Mouse (Mus musculus): Measurements from ENCODE around the gene Ppp1r11. TPM values are rescaled to one million over a fixed set of nuclear protein-coding genes. Genes with fewer than 3 reads are reported as not detected.
"Not testable (repeated sequence)": the region's sequence is repeated elsewhere in the genome, so short reads cannot be mapped to it uniquely, and the experiment has no call there.

Gene Ppp1r11
- polyA plus RNA-seq, 1 experiment: 891 TPM

- TF ChIP-seq POLR2A (IDR thresholded peaks at IDR 0.05; ENCODE audit: control insufficient read depth, low read depth, low read length) (no peak), CTCF (IDR thresholded peaks at IDR 0.05; ENCODE audit: control insufficient read depth, insufficient read depth, insufficient replicate concordance, low read depth, low read length) (no peak)
- Histone ChIP-seq H3K4me1 (ENCODE audit: control insufficient read depth, insufficient read depth, low read length) (peaks cover 3% of the 10 kb centered on the region; the same call in 1 of the 2 replicates), H3K27ac (ENCODE audit: control insufficient read depth, insufficient read depth, low read depth, low read length) (no peak overlapping the region), H3K36me3 (ENCODE audit: control insufficient read depth, insufficient read depth, low read length) (no peaks in the 10 kb centered on the region), H3K27me3 (ENCODE audit: control insufficient read depth, insufficient read depth, low read length) (no peaks in the 10 kb centered on the region), H3K4me3 (ENCODE audit: control insufficient read depth, low read depth, low read length) (no peak overlapping the region)
Observed at GRCm38 (mm10) chr17:36993770-36994325, 42.3 kb upstream of the Ppp1r11 start.

- H3K27me3 ChIP-seq (ENCODE audit: control insufficient read depth, insufficient read depth, low read length): no peaks in the 10 kb centered on the region
- H3K27ac ChIP-seq (ENCODE audit: control insufficient read depth, insufficient read depth, low read depth, low read length): no peak overlapping the region
- peaks cover 3% of the 10 kb centered on the region; the same call in 1 of the 2 replicates for H3K4me1 ChIP-seq (ENCODE audit: control insufficient read depth, insufficient read depth, low read length)
- no peaks in the 10 kb centered on the region for H3K36me3 ChIP-seq (ENCODE audit: control insufficient read depth, insufficient read depth, low read length)
- no peak overlapping the region for H3K4me3 ChIP-seq (ENCODE audit: control insufficient read depth, low read depth, low read length)
- TF ChIP-seq POLR2A (IDR thresholded peaks at IDR 0.05; ENCODE audit: control insufficient read depth, low read depth, low read length) (no peak), CTCF (IDR thresholded peaks at IDR 0.05; ENCODE audit: control insufficient read depth, insufficient read depth, insufficient replicate concordance, low read depth, low read length) (no peak)
Observed at GRCm38 (mm10) chr17:36992336-36993104, 41.0 kb upstream of the Ppp1r11 start.

- not testable (repeated sequence) for H3K36me3 ChIP-seq (ENCODE audit: control insufficient read depth, insufficient read depth, low read length); H3K4me3 ChIP-seq (ENCODE audit: control insufficient read depth, low read depth, low read length); H3K27me3 ChIP-seq (ENCODE audit: control insufficient read depth, insufficient read depth, low read length); H3K4me1 ChIP-seq (ENCODE audit: control insufficient read depth, insufficient read depth, low read length); H3K27ac ChIP-seq (ENCODE audit: control insufficient read depth, insufficient read depth, low read depth, low read length)
Observed at GRCm38 (mm10) chr17:36990630-36991029, 39.1 kb upstream of the Ppp1r11 start.

GRCm38 (mm10) chr17:36989437-36989836 is 37.9 kb upstream of the Ppp1r11 start, which contains the start of gene H2-M5:
Gene H2-M5 (minus strand): TSS chr17:36989537.
- Histone ChIP-seq H3K4me3 (ENCODE audit: control insufficient read depth, low read depth, low read length) (no peak within 1 kb of the TSS; the same call in 1 of the 2 replicates), H3K36me3 (ENCODE audit: control insufficient read depth, insufficient read depth, low read length) (no peaks in the 10 kb centered on the region), H3K4me1 (ENCODE audit: control insufficient read depth, insufficient read depth, low read length) (peaks cover 3% of the 10 kb centered on the region; the same call in 1 of the 2 replicates), H3K27ac (ENCODE audit: control insufficient read depth, insufficient read depth, low read depth, low read length) (no peak within 1 kb of the TSS), H3K27me3 (ENCODE audit: control insufficient read depth, insufficient read depth, low read length) (no peaks in the 10 kb centered on the region)
- TF ChIP-seq POLR2A (IDR thresholded peaks at IDR 0.05; ENCODE audit: control insufficient read depth, low read depth, low read length) (no peak), CTCF (IDR thresholded peaks at IDR 0.05; ENCODE audit: control insufficient read depth, insufficient read depth, insufficient replicate concordance, low read depth, low read length) (no peak)

- no peak overlapping the region; the same call in 1 of the 2 replicates for H3K4me3 ChIP-seq (ENCODE audit: control insufficient read depth, low read depth, low read length)
- no peaks in the 10 kb centered on the region for H3K36me3 ChIP-seq (ENCODE audit: control insufficient read depth, insufficient read depth, low read length)
- TF ChIP-seq POLR2A (IDR thresholded peaks at IDR 0.05; ENCODE audit: control insufficient read depth, low read depth, low read length) (no peak), CTCF (IDR thresholded peaks at IDR 0.05; ENCODE audit: control insufficient read depth, insufficient read depth, insufficient replicate concordance, low read depth, low read length) (no peak)
- peaks cover 3% of the 10 kb centered on the region; the same call in 1 of the 2 replicates for H3K4me1 ChIP-seq (ENCODE audit: control insufficient read depth, insufficient read depth, low read length)
- no peak overlapping the region for H3K27ac ChIP-seq (ENCODE audit: control insufficient read depth, insufficient read depth, low read depth, low read length)
- H3K27me3 ChIP-seq (ENCODE audit: control insufficient read depth, insufficient read depth, low read length): no peaks in the 10 kb centered on the region
Observed at GRCm38 (mm10) chr17:36988475-36988874, 36.9 kb upstream of the Ppp1r11 start.

- H3K27me3 ChIP-seq (ENCODE audit: control insufficient read depth, insufficient read depth, low read length): no peaks in the 10 kb centered on the region
- no peak for TF ChIP-seq POLR2A (IDR thresholded peaks at IDR 0.05; ENCODE audit: control insufficient read depth, low read depth, low read length)
- no peak for TF ChIP-seq CTCF (IDR thresholded peaks at IDR 0.05; ENCODE audit: control insufficient read depth, insufficient read depth, insufficient replicate concordance, low read depth, low read length)
- H3K27ac ChIP-seq (ENCODE audit: control insufficient read depth, insufficient read depth, low read depth, low read length): no peak overlapping the region
- H3K36me3 ChIP-seq (ENCODE audit: control insufficient read depth, insufficient read depth, low read length): no peaks in the 10 kb centered on the region
- peaks cover 5% of the 10 kb centered on the region; the same call in 1 of the 2 replicates for H3K4me1 ChIP-seq (ENCODE audit: control insufficient read depth, insufficient read depth, low read length)
- H3K4me3 ChIP-seq (ENCODE audit: control insufficient read depth, low read depth, low read length): no peak overlapping the region
Observed at GRCm38 (mm10) chr17:36982253-36983155, 31.0 kb upstream of the Ppp1r11 start.

GRCm38 (mm10) chr17:36981845-36982244 is 30.3 kb upstream of the Ppp1r11 start:
- Histone ChIP-seq H3K27ac (ENCODE audit: control insufficient read depth, insufficient read depth, low read depth, low read length) (no peak overlapping the region), H3K27me3 (ENCODE audit: control insufficient read depth, insufficient read depth, low read length) (no peaks in the 10 kb centered on the region), H3K4me1 (ENCODE audit: control insufficient read depth, insufficient read depth, low read length) (peaks cover 5% of the 10 kb centered on the region; the same call in 1 of the 2 replicates), H3K36me3 (ENCODE audit: control insufficient read depth, insufficient read depth, low read length) (no peaks in the 10 kb centered on the region), H3K4me3 (ENCODE audit: control insufficient read depth, low read depth, low read length) (no peak overlapping the region)
- no peak for TF ChIP-seq CTCF (IDR thresholded peaks at IDR 0.05; ENCODE audit: control insufficient read depth, insufficient read depth, insufficient replicate concordance, low read depth, low read length)
- no peak for TF ChIP-seq POLR2A (IDR thresholded peaks at IDR 0.05; ENCODE audit: control insufficient read depth, low read depth, low read length)
